Mouse (Mus musculus): ENCODE measurements around the gene Gdf2. TPM values are rescaled to one million over a fixed set of nuclear protein-coding genes. Genes with fewer than 3 reads are reported as not detected.

Gene Gdf2
- polyA plus RNA-seq (2012; rRNA removed) = not detected in 2 replicates

GRCm38 (mm10) chr14:33940739-33941138 is at the start of gene Gdf2:
Gene Gdf2 (plus strand): TSS chr14:33941039.

GRCm38 (mm10) chr14:33923168-33924070 is 17.4 kb upstream of the Gdf2 start, which contains the start of gene Gdf10:
Gene Gdf10 (plus strand): TSS chr14:33923587.

GRCm38 (mm10) chr14:33953761-33954160 is 12.9 kb downstream of the Gdf2 start, which contains the start of gene Rbp3:
Gene Rbp3 (plus strand): TSS chr14:33954003.

DNA sequence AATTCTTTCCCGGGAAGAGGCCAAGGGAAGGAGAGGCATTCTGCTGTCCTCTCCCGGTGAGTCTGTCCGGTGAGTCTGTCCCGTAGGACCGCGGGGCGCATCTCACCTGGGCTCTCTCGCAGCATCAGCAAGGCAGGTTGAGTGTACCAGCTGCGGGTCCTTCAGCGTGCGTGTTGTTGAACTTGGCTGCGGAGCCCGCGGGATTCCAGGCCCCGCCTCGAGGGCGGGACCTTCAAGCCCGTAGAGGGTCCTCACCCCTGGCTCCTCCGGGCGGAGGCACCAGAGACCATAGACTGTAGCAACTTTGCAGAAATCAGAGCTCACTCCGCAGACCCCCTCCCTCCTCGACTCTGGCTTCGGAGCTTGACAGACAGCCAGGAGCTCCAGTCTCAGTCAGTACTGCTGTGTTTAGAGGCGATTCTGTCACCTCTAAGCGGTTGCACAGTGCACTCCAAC is 37.8 kb downstream of the Gdf2 start, which contains the start of gene Zfp488:
Zfp488 (minus strand) TSS at position 161 of the 456 bp plus-strand sequence.

Other genes with a start within 250 kb of the Gdf2 start
- 11.3 and 11.7 TPM in 2 replicates for gene Gdf10, start 17.5 kb upstream of the Gdf2 start, polyA plus RNA-seq (2012; rRNA removed)
- not detected in 2 replicates for gene Rbp3, start 13.0 kb downstream of the Gdf2 start, polyA plus RNA-seq (2012; rRNA removed)
- gene Zfp488, start 37.7 kb downstream of the Gdf2 start, polyA plus RNA-seq (2012; rRNA removed) = 0.06 and 0.07 TPM in 2 replicates
- 0.07 and 0.16 TPM in 2 replicates for gene Gm30083, start 74.1 kb downstream of the Gdf2 start, polyA plus RNA-seq (2012; rRNA removed)
- gene Gm5460, start 75.7 kb downstream of the Gdf2 start, polyA plus RNA-seq (2012; rRNA removed) = not detected in 2 replicates
- gene Antxrl, start 111.7 kb downstream of the Gdf2 start, polyA plus RNA-seq (2012; rRNA removed) = not detected in 2 replicates
- gene Anxa8, start 144.9 kb downstream of the Gdf2 start, polyA plus RNA-seq (2012; rRNA removed) = 13.3 and 18.1 TPM in 2 replicates
- gene A630023A22Rik, start 161.7 kb downstream of the Gdf2 start, polyA plus RNA-seq (2012; rRNA removed) = 1.6 and 2.0 TPM in 2 replicates
- gene Npy4r, start 211.4 kb downstream of the Gdf2 start, polyA plus RNA-seq (2012; rRNA removed) = 5.6 and 8.7 TPM in 2 replicates